Mouse (Mus musculus): ENCODE data around the gene Gspt2. TPM values are rescaled to one million over a fixed set of nuclear protein-coding genes. Genes with fewer than 3 reads are reported as not detected.

Gspt2 gene
- 4.6 TPM for polyA plus RNA-seq (2015; fragmentation: Illumina TruSeq; extraction: RNeasy Lipid Tissue Mini Kit (QIAGEN cat#74804); ENCODE audit: insufficient read depth, low replicate concordance)

GRCm38 (mm10) chrX:94635961-94636563, at the start of gene Gspt2:
Gene Gspt2, plus strand, starts transcription at chrX:94636069.

Other genes with a start within 250 kb of the Gspt2 start
- gene Maged1, start 93.9 kb upstream of the Gspt2 start, polyA plus RNA-seq (2015; fragmentation: Illumina TruSeq; extraction: RNeasy Lipid Tissue Mini Kit (QIAGEN cat#74804); ENCODE audit: insufficient read depth, low replicate concordance), result 22.9 TPM
- 7.2 TPM for gene Zxdb, start 88.5 kb downstream of the Gspt2 start, polyA plus RNA-seq (2015; fragmentation: Illumina TruSeq; extraction: RNeasy Lipid Tissue Mini Kit (QIAGEN cat#74804); ENCODE audit: insufficient read depth, low replicate concordance)

All from spleen, adult 10 weeks (tissue).